Mouse (Mus musculus) spleen, adult 2 months (tissue): ENCODE results near the gene Etl4.

ENCODE experiments used
- CTCF ChIP-seq: fragments of 200-500 bp; IDR thresholded peaks from 2 replicates; pipeline ENCODE4 v1.5.1; 2011; ENCODE audit warnings: mild to moderate bottlenecking, inconsistent platforms; ENCODE audit not compliant: insufficient read depth, insufficient read length, insufficient replicate concordance; ENCODE audit errors: extremely low read depth
- POLR2A ChIP-seq: fragments of 200-500 bp; IDR thresholded peaks from 2 replicates; pipeline ENCODE4 v1.6.1; 2011; ENCODE audit warnings: low read depth, low read length, inconsistent platforms

- TF ChIP-seq CTCF (peak; percentile 9; the same call in 1 of the 2 replicates), POLR2A (no peak)
These were observed 763.4 kb downstream of the Etl4 start for GRCm38 (mm10) chr2:20672803-20673603.
